Mouse (Mus musculus): ENCODE results near the gene Plppr5.

Gene Plppr5

DNA sequence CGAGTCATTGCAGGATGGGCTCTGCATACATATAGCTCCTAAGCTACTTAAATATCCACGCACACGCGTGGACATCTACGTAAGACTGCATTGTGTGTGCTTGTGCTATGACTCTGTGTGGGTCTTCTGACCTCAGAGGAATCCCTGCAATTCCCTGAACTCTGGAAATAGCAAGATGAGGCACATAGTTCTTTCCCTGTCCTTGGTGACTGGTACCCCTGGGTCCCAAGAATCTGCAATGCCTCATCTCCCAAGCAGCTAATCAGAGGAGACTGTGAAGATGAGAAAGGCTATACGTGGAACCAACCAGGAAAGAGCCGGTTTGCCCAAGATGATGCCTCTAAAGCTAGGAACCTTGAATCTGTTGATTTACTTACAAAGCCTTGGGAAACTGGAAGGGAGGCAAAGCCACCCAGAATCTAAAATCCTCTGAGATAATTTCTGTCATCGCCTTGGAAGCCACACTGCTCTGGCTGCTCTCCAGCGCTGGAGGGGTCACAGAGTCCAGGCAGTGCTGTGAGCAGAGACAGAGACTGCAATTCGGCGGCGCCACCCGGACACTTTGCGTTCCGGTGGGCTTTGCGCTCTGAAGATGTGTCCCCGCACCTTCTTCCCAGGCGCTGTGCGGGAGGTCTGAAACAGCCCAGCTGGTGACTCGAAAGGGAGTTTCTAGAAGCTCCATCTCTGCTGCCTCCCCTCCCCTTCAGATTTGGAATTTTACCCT is at the start of gene Plppr5:
Gene Plppr5, plus strand, starts transcription at position 308 of the 724 bp plus-strand sequence.
- in situ Hi-C loops (cut with MboI, MseI): no loop called here

GRCm38 (mm10) chr3:117549899-117550298 is 24.7 kb upstream of the Plppr5 start:
- in situ Hi-C loops (cut with MboI, MseI): no loop called here

DNA sequence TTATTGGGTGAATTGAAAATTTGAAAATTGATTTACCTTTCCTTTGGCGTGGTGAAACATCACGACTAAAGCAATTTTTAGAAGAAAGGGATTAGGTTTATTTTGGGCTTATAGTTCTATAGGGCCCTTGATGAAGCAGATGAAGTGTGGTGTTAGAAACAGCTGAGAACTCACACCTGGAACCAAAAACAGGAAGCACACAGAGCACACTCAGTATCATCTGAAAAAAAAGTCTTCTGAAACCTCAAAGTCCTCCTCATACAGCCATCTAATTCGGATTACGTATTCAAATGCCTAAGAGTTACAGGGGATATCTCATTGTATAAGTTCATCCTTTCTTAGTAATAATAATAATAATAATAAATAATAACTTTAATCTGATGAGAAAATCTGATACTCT is 24.1 kb upstream of the Plppr5 start:
- in situ Hi-C loops (cut with MboI, MseI): no loop called here

- in situ Hi-C loops (cut with MboI, MseI): no loop called here
Observed at GRCm38 (mm10) chr3:117556972-117557371, 17.7 kb upstream of the Plppr5 start.

- in situ Hi-C loops (cut with MboI, MseI): no loop called here
Observed at GRCm38 (mm10) chr3:117575253-117575927, 754 bp downstream of the Plppr5 start.

- in situ Hi-C loops (cut with MboI, MseI): no loop called here
Observed at GRCm38 (mm10) chr3:117575928-117576254, 1.3 kb downstream of the Plppr5 start.

DNA sequence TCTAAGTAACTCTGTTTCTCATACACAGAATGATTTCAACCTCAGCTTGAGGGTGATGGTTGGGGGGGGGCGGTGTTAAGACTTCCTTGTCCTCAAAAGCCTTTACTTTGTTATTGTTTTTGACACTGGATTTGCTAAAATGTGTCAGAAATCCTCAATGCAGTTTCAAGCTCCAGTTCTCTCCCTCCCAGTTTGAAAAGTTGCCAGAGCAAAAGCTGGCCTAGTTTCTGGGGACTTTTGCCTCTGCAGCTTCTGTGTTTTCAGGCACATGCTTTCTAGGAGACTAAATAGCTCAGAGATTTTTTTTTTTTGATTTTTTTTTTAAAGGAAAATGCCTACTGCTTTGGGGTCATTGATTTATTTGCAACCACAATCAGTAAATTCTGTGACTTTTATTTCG is 2.7 kb downstream of the Plppr5 start:
- in situ Hi-C loops (cut with MboI, MseI): no loop called here

GRCm38 (mm10) chr3:117582628-117583027 is 8.0 kb downstream of the Plppr5 start:
- in situ Hi-C loops (cut with MboI, MseI): no loop called here

DNA sequence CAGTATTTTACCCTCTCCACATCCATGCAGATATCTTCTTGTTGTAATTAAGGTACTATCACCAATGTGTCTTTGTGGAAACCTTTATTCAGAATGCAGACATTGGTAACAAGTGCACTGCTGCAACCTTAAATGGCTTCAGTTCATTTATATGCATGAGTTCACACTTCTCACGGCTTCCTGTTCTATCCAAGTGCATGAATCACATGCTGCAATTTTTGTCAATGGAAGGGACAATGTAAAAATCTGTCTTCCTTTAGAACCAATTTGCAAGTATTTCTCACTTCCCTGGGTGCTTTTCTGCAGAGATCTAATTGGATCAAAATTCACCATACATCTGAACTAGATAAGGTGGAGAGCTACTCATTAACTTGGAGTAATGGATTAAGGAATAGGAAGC is 27.8 kb downstream of the Plppr5 start:
- in situ Hi-C loops (cut with MboI, MseI): no loop called here

GRCm38 (mm10) chr3:117603458-117603857 is 28.8 kb downstream of the Plppr5 start:
- in situ Hi-C loops (cut with MboI, MseI): no loop called here

DNA sequence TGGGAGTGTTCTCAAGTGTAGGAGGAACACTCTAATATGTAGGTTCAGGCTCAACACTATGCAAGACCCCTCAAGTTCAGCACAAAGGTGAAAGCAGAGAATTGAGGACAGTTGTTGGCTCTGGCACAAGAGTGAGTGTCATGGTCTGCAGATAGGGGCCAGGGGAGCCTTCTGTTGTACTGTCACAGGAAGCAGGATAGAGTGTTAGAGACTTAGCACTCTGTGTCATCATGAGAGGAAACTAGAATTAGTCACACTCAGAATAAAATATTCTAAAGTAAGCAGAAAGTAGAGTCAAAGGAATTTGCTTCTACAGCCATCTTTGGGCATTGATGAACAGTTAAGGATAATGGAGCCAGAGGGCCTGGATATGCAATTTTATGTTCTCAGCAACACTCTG is 31.7 kb downstream of the Plppr5 start:
- in situ Hi-C loops (cut with MboI, MseI): no loop called here

DNA sequence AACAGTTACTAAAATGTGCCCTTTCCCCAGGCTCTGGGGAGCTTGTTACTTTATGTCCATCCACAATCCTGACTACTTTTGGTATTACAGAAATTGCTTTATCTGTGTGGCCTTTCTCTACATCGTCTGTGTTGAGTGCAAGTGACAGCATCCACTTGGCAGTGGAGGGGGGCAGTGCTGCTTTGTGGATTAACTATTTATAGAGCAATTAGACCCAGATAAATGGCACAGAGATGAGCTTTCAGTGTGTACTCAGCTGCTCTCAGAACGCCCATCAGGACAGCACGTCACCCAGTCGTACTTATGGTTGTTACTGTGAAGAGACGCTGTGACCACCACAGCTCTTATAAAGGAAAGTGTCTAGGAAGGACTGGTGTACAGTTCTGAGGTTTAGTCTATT is 36.8 kb downstream of the Plppr5 start:
- in situ Hi-C loops (cut with MboI, MseI): no loop called here

DNA sequence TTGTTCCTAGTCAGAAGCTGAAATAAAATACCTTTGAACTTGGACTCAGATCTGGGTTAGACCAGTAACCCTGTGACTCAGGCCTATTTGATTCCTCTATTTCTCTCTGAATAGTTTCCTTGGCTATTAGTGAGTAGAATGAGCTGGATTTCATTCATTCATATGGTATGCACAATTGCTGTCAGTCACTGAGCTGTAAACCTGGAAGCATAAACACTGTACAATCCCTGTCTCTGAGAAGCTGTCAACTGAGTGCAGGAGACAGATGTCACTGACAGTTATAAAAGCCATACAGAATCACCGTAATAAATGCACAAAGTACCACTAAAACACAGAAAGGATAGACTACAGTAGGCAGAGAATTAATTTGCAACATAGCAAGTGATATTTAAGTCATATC is 40.2 kb downstream of the Plppr5 start:
- in situ Hi-C loops (cut with MboI, MseI): no loop called here

DNA sequence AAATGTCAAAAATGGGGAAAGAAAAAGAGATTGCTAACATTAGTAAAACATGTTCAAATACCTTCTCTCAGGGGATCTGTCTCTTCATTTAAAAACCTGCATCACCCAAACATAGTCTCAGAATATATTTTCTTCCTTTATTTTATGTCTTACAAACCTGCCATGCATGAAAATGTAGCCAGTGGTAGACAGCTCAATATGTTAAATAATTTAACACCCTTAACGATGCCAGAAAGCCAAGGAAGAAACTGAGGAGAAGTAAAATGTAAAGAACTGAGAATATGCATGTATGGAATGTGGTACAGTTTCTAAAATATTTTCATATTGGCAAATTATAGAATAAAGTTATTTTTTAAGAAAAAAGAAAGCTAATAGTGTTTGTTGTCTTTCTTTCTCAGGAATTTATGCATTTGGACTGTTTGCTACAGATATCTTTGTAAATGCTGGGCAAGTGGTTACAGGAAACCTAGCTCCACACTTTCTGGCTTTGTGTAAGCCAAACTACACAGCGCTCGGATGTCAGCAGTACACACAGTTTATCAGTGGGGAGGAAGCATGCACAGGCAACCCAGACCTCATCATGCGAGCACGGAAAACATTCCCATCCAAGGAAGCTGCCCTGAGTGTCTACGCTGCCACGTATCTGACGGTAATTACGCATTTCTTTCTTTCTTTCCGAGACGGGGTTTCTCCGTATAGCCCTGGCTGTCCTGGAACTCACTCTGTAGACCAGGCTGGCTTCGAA is 50.8 kb downstream of the Plppr5 start:
- in situ Hi-C loops (cut with MboI, MseI): no loop called here

DNA sequence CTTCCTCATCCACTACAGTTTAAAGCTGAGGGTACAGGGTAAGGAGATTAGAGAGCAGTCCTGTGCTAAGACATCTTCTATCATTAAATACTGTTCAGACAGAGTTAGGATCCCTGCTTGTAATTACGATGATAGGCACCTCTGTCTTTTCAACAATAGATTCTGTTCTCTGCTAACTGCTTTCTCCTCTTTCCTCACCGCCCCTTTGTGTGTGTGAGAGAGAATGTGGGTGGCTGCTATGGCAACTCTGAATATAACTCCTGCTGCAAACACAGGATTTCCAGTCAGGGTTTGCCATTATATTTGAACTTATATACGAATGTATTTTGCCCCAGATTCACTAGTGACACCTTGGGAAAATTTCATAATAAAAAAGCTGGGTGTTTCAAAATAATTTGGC is 54.2 kb downstream of the Plppr5 start:
- in situ Hi-C loops (cut with MboI, MseI): no loop called here

- in situ Hi-C loops (cut with MboI, MseI): no loop called here
Observed at GRCm38 (mm10) chr3:117630332-117630731, 55.7 kb downstream of the Plppr5 start.

GRCm38 (mm10) chr3:117648612-117649011 is 74.0 kb downstream of the Plppr5 start:
- in situ Hi-C loops (cut with MboI, MseI): no loop called here

- in situ Hi-C loops (cut with MboI, MseI): no loop called here
Observed at GRCm38 (mm10) chr3:117664316-117664715, 89.7 kb downstream of the Plppr5 start.

DNA sequence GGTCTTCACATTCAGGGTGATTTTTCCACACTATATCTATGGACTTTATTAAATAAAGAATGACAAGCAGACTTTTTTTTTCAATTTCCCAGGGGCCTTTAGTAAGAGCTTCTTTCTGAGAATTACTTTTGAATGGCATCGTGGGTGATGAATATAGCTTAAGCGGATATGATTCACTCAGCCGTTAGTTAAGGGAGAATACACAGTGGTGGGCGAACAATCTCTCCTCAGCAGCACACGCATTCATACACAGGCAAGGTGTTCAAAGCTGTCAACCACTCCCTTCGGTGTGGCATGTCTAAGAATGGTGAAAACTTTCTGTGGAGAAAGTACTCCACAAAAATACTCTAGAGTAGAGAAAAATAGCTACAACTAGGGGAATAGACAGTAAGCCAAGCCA is 104.6 kb downstream of the Plppr5 start:
- in situ Hi-C loops (cut with MboI, MseI): no loop called here

- in situ Hi-C loops (cut with MboI, MseI): no loop called here
Observed at GRCm38 (mm10) chr3:117684640-117685039, 110.0 kb downstream of the Plppr5 start.

DNA sequence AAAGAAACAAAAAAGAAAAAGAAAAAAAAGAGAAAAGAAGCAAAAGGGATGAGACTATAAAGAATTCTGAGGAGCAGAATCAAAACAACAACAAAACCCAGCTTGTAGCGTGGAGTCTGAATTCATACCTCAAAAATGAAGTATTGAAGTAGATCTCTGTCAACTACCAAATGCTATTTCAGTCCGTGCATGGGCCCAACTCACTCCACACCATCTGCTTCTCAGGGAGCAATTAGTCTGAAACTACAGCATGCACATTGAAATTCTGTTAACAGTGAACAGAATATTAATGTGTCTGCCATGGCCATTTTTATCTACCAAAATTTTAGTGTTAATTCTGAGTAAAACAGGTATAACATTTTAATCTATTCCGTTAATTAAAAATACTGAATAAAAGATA is 111.4 kb downstream of the Plppr5 start:
- in situ Hi-C loops (cut with MboI, MseI): no loop called here

GRCm38 (mm10) chr3:117686648-117687047 is 112.0 kb downstream of the Plppr5 start:
- in situ Hi-C loops (cut with MboI, MseI): no loop called here

DNA sequence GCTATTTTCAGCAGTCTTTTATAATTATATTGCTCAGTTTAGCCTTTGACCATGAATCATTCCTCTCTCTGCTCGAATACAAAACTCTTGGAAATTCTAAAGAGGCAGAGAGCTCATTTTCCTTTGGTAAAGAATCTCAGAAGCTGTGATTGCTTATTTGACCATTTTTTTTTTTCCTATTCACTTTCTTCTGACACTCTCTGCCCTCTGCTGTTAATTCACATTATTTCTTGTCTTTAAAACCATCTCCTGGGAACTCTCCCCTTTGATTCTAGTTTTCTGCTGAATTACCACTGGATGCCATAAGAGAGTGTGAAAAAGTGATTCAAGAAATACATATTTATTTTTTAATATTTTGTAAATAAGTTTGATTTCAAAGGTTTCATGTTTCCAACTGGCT is 120.1 kb downstream of the Plppr5 start:
- in situ Hi-C loops (cut with MboI, MseI): no loop called here
